Mouse (Mus musculus) megakaryocyte, adult 5-6 weeks (primary cell): ENCODE results near the gene Caprin1. TPM values are rescaled to one million over a fixed set of nuclear protein-coding genes. Genes with fewer than 3 reads are reported as not detected.

Source experiments
- ATAC-seq: 2 replicates; pipeline ENCODE4 v1.8.0; 2016; ENCODE audit warnings: mild to moderate bottlenecking, inconsistent platforms; ENCODE audit not compliant: poor library complexity, severe bottlenecking
- total RNA-seq, 2 experiments: library from RNA; stranded (forward) in 1 of 2; stranded (reverse) in 1 of 2; fragments of 153-499, 151-499 nt in 1 of 2; fragments of 221-1000, 200-1000 nt in 1 of 2; gene quantifications; 2 replicates each; pipeline versions ENCODE4 v1.2.3 to v1.2.4; 2015 to 2017

Caprin1 gene
- total RNA-seq, 2 experiments from 2014 or later, result 209 to 242 TPM

DNA sequence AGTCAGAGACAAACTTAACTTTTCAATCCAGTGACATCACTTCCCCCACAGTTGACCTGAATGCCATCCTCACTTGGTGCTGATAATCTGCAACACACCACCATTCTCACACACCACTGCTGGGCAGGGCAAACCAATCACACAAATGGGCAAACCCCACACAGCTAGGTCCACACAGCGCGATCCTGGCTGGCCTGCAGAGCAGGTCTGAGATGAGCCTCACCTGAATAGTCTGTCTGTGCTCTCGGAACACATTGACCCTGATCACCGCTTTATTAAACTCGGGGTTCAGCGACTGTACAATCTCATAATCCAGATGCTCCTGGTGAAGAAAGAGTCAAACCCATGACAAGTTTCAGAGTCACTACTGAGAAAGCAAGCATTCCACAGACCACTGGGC, 54.6 kb downstream of the Caprin1 start:
- ATAC-seq, result no peak

DNA sequence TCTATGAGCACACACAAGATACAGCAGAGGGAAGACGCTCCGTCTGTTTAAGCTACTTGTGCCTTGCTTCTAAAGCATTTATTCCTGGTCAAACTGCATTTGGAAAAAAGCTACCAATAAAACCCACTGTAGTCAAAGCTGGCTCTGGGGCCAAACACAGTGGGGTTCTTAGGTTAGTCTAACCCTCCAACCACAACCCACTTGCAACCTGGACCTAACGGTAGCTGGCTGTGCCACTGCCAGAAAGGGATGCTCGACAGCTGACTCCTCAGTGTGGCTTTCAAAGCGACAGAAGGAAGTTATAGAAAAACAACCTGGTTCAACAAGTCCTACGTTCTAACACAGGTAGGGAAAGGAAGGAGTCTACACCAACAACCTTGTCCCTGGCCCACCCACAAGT, 66.0 kb downstream of the Caprin1 start:
- no peak for ATAC-seq

DNA sequence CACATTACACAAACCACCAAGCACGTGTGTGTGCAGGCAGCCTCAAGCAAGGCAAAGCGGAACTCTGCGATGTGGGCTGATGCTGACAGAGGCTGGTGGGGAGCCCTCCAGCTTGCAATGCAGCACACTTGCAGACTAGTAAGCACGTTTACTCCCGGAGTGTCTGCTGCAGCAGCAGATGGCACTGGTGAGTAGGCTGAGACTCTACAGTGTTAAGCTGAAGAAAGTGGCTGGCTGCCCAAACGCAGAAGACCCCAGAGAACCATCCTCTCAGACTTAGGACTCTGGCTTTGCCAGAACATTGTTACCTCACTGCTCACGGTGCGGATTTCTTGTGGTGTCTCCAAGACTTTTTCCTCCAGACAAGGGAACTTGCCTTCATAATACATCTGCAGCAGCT, 66.5 kb downstream of the Caprin1 start:
- ATAC-seq, result no peak

DNA sequence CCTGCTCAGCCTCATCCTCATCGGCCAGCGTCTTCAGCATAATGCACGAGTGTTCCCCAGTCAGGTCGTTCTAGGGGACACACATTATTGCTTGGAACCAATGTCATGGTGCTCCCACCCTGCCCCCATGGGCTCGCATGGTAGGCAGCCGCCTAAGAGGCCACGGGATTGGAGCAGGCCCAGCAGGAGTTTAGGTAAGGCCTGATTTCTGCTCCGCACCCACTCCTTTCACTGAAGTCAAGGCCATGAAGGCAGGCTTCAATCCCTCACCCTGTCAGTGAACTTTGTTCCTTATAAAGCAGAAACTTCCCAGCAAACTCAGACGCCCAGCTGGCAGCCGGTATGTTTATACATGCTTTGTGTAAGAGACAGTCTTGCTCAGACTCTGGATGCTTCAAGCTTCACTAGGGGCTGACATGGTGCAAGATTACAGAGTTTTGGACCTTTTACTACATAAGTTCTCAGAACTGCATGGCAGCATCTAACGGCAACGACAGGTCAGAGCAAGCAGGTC, 69.4 kb downstream of the Caprin1 start:
- no peak for ATAC-seq

DNA sequence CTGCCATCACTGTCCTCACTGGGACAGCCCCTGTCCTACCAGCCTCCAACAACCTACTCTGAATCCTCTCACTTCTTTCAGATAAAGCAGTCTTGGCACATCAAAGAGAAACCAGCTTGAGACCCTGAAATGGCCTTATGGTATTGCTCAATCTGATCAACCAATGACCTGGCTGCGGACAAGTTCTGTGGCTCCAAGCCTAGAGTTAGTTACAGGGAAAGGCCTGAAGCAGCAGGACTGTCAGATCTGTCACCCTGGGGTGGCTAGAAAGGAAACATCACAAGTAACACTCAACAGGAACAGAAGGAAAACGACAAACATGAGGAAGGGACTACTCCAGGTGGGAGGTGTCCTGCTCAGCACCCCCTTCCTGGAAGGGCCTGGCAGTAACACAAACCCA, 72.9 kb downstream of the Caprin1 start:
- no peak for ATAC-seq

DNA sequence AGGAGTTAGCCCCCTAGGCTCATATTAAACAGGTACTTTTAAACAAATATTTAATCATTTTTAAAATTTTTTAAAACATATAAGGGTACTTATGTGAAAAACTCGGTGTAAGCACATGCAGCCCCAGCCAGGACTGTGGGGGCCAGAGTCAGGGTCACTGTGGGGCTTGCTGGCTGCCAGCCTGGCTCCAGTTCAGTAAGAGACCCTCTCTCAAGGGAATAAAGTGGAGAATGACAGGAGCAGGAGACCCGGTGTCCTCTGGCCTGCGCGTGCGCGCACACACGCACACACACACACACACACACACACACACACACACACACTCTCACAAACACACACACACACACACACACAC, 78.2 kb downstream of the Caprin1 start:
- no peak for ATAC-seq

DNA sequence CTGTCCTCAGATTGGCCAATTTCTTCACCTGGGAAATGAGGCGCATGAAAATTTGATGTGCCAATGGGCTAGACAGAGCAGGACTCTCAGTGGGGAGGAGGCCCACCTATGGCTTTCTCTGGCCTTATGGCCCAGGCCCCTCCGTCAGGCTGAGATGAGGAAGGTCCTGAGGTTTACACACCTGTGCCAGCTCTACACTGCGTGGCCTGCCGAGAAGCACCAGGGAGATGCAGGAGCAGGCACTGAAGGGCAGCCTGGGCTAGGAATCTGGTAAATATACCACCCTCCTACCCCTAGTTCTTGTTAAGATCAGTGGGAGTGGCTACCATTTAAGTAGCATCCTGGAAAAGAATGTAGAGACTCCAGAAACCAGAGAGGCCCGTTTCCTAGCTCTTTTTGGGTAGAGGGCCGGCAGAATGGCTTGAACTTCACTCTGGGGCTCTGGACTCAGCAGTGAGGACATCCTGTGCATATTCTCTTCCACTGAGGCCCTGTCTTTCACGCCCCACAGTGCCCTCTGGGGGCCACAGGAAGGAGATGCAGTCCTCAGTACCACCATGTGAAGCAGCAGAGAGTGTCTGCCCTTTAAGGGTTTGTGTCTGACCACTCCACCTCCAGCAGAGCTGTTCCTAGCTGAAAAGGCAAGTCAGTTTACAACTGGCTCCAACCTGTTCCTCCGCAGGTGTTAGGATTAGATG, 78.7 kb downstream of the Caprin1 start:
- peak; percentile 91 for ATAC-seq

DNA sequence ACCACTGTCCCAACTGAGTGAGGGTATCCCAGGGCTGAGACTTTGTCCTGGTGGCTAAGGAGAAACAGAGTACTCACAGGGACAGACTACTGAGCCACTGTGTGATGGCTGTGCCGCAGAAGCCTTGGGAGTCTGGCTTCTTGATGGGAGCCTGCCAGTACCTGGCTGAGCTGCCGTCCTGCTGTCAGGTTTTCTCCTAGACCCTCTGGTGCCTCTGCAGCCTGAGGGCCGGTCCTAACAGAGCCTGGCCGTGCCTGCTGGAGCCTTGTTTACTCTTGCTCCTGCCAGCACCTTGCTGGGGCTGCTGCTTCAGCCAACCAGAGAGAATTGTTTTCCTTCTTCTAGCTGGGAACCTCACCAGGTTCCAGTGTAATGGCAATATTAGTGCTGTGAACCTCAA, 83.0 kb downstream of the Caprin1 start:
- no peak for ATAC-seq

DNA sequence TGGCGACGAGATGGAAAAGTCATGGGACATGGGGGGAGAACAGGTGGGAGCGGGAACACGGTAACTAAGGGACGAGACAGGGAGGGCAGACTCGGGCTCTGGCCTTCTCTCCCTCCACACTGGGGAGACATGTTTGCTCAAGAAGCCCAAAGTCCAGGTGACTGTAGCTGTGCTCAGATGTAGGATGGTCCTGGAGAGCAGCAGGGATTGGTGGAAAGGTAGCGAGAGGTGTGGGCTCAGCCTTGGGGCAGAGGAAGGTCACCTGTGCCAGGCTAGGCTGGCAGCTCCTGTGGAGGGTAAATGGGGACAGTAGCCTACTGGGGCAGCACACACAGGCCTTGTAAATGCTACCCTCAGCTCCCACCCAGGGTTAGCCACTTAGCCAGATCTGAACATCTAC, 83.6 kb downstream of the Caprin1 start:
- ATAC-seq, result no peak

Other genes with a start within 250 kb of the Caprin1 start
- gene Abtb2, start 231.3 kb downstream of the Caprin1 start, total RNA-seq (2015), result 3.8 TPM in 2 replicates
- gene Abtb2, start 231.3 kb downstream of the Caprin1 start, total RNA-seq (2017), result 3.1 and 3.8 TPM in 2 replicates
- gene Nat10, start 36.4 kb downstream of the Caprin1 start, total RNA-seq (2015), result 6.2 and 13.9 TPM in 2 replicates
- gene Nat10, start 36.4 kb downstream of the Caprin1 start, total RNA-seq (2017), result 12.1 and 14.7 TPM in 2 replicates
- gene Lmo2, start 160.3 kb upstream of the Caprin1 start, total RNA-seq (2015), result 186 and 200 TPM in 2 replicates
- gene Lmo2, start 160.3 kb upstream of the Caprin1 start, total RNA-seq (2017), result 92.3 and 100 TPM in 2 replicates
- gene Fbxo3, start 230.1 kb upstream of the Caprin1 start, total RNA-seq (2015), result 49.8 and 54.2 TPM in 2 replicates
- gene Fbxo3, start 230.1 kb upstream of the Caprin1 start, total RNA-seq (2017), result 49.2 and 49.9 TPM in 2 replicates
- gene 4931422A03Rik, start 230.7 kb upstream of the Caprin1 start, total RNA-seq (2015), result 0.27 TPM in 1 of 2 replicates, not detected in the other
- not detected in 2 replicates for gene 4931422A03Rik, start 230.7 kb upstream of the Caprin1 start, total RNA-seq (2017)